Mouse (Mus musculus): ENCODE measurements around the gene Maob. TPM values are rescaled to one million over a fixed set of nuclear protein-coding genes. Genes with fewer than 3 reads are reported as not detected.

Maob gene
- polyA plus RNA-seq (2014; fragmentation: Nextera tagmentation; extraction: Ambion mirVana), result 4.5 and 4.9 TPM in 2 replicates

- ATAC-seq (ENCODE audit: low FRiP score), result peak; percentile 67; the same call in 1 of the 2 replicates
- Histone ChIP-seq H3K27ac (ENCODE audit: low read depth, low read length) (no peak within 1 kb of the TSS), H3K4me3 (ENCODE audit: low read depth, low read length) (peak within 1 kb of the TSS; percentile 3; the same call in 1 of the 2 replicates), H3K27me3 (ENCODE audit: control insufficient read depth, insufficient read depth, low read length) (no peaks in the 10 kb centered on the region), H3K36me3 (ENCODE audit: control insufficient read depth, insufficient read depth, low read length) (no peaks in the 10 kb centered on the region), H3K4me2 (replicated peaks; ENCODE audit: low read depth, low read length) (peak within 1 kb of the TSS; percentile 35), H3K9me3 (ENCODE audit: control insufficient read depth, low read length) (no peaks in the 10 kb centered on the region), H3K9ac (ENCODE audit: low read depth, low read length) (no peak within 1 kb of the TSS), H3K4me1 (replicated peaks; ENCODE audit: control insufficient read depth, insufficient read depth, low read length) (no peaks in the 10 kb centered on the region)
- DNase-seq (ENCODE audit: low spot score), result peak; percentile 5
- WGBS, result 15% methylated on average over 11 of the region's 18 CpGs
These were observed at the start of gene Maob for GRCm38 (mm10) chrX:16817261-16817769. Maob (minus strand) TSS chrX:16817366.

- Histone ChIP-seq H3K9ac (ENCODE audit: low read depth, low read length) (no peak overlapping the region), H3K4me2 (replicated peaks; ENCODE audit: low read depth, low read length) (no peak overlapping the region), H3K4me1 (replicated peaks; ENCODE audit: control insufficient read depth, insufficient read depth, low read length) (no peaks in the 10 kb centered on the region), H3K27me3 (ENCODE audit: control insufficient read depth, insufficient read depth, low read length) (no peaks in the 10 kb centered on the region), H3K27ac (ENCODE audit: low read depth, low read length) (no peak overlapping the region), H3K36me3 (ENCODE audit: control insufficient read depth, insufficient read depth, low read length) (no peaks in the 10 kb centered on the region), H3K4me3 (ENCODE audit: low read depth, low read length) (no peak overlapping the region), H3K9me3 (ENCODE audit: control insufficient read depth, low read length) (no peaks in the 10 kb centered on the region)
- DNase-seq (ENCODE audit: low spot score) (peak; percentile 5), ATAC-seq (ENCODE audit: low FRiP score) (no peak)
These were observed 43.1 kb upstream of the Maob start for GRCm38 (mm10) chrX:16860244-16860643.

GRCm38 (mm10) chrX:16846034-16846433 is 28.9 kb upstream of the Maob start:
- ATAC-seq (ENCODE audit: low FRiP score) (no peak), DNase-seq (ENCODE audit: low spot score) (no peak)
- no peaks in the 10 kb centered on the region for H3K4me1 ChIP-seq (replicated peaks; ENCODE audit: control insufficient read depth, insufficient read depth, low read length)
- no peak overlapping the region for H3K27ac ChIP-seq (ENCODE audit: low read depth, low read length)
- no peak overlapping the region for H3K4me2 ChIP-seq (replicated peaks; ENCODE audit: low read depth, low read length)
- H3K36me3 ChIP-seq (ENCODE audit: control insufficient read depth, insufficient read depth, low read length), result no peaks in the 10 kb centered on the region
- H3K27me3 ChIP-seq (ENCODE audit: control insufficient read depth, insufficient read depth, low read length), result no peaks in the 10 kb centered on the region
- no peak overlapping the region for H3K4me3 ChIP-seq (ENCODE audit: low read depth, low read length)
- H3K9ac ChIP-seq (ENCODE audit: low read depth, low read length), result no peak overlapping the region
- 97% methylated on average over 2 of the region's 2 CpGs for WGBS
- H3K9me3 ChIP-seq (ENCODE audit: control insufficient read depth, low read length), result no peaks in the 10 kb centered on the region

- WGBS, result 90% methylated on average over 2 of the region's 2 CpGs
- Histone ChIP-seq H3K9ac (ENCODE audit: low read depth, low read length) (no peak overlapping the region), H3K36me3 (ENCODE audit: control insufficient read depth, insufficient read depth, low read length) (no peaks in the 10 kb centered on the region), H3K4me3 (ENCODE audit: low read depth, low read length) (no peak overlapping the region), H3K27ac (ENCODE audit: low read depth, low read length) (no peak overlapping the region), H3K9me3 (ENCODE audit: control insufficient read depth, low read length) (no peaks in the 10 kb centered on the region), H3K4me2 (replicated peaks; ENCODE audit: low read depth, low read length) (no peak overlapping the region), H3K27me3 (ENCODE audit: control insufficient read depth, insufficient read depth, low read length) (no peaks in the 10 kb centered on the region), H3K4me1 (replicated peaks; ENCODE audit: control insufficient read depth, insufficient read depth, low read length) (no peaks in the 10 kb centered on the region)
- ATAC-seq (ENCODE audit: low FRiP score) (no peak), DNase-seq (ENCODE audit: low spot score) (no peak)
These were observed 24.3 kb upstream of the Maob start for GRCm38 (mm10) chrX:16841443-16841842.

- no peak for DNase-seq (ENCODE audit: low spot score)
- no peaks in the 10 kb centered on the region for H3K4me1 ChIP-seq (replicated peaks; ENCODE audit: control insufficient read depth, insufficient read depth, low read length)
- no peak overlapping the region for H3K27ac ChIP-seq (ENCODE audit: low read depth, low read length)
- no peak for ATAC-seq (ENCODE audit: low FRiP score)
- H3K9ac ChIP-seq (ENCODE audit: low read depth, low read length), result no peak overlapping the region
- no peaks in the 10 kb centered on the region for H3K27me3 ChIP-seq (ENCODE audit: control insufficient read depth, insufficient read depth, low read length)
- H3K4me3 ChIP-seq (ENCODE audit: low read depth, low read length), result no peak overlapping the region
- WGBS, result 85% methylated on average over 1 of the region's 1 CpGs
- H3K36me3 ChIP-seq (ENCODE audit: control insufficient read depth, insufficient read depth, low read length), result no peaks in the 10 kb centered on the region
- H3K9me3 ChIP-seq (ENCODE audit: control insufficient read depth, low read length), result no peaks in the 10 kb centered on the region
- no peak overlapping the region for H3K4me2 ChIP-seq (replicated peaks; ENCODE audit: low read depth, low read length)
These were observed 20.1 kb upstream of the Maob start for GRCm38 (mm10) chrX:16837293-16837692.

- H3K4me2 ChIP-seq (replicated peaks; ENCODE audit: low read depth, low read length), result no peak overlapping the region
- ATAC-seq (ENCODE audit: low FRiP score), result no peak
These were observed 19.4 kb upstream of the Maob start for GRCm38 (mm10) chrX:16836488-16837082.

GRCm38 (mm10) chrX:16826028-16826427 is 8.9 kb upstream of the Maob start:
- Histone ChIP-seq H3K36me3 (ENCODE audit: control insufficient read depth, insufficient read depth, low read length) (no peaks in the 10 kb centered on the region), H3K9me3 (ENCODE audit: control insufficient read depth, low read length) (no peaks in the 10 kb centered on the region), H3K4me1 (replicated peaks; ENCODE audit: control insufficient read depth, insufficient read depth, low read length) (no peaks in the 10 kb centered on the region), H3K9ac (ENCODE audit: low read depth, low read length) (no peak overlapping the region), H3K27ac (ENCODE audit: low read depth, low read length) (no peak overlapping the region), H3K27me3 (ENCODE audit: control insufficient read depth, insufficient read depth, low read length) (no peaks in the 10 kb centered on the region), H3K4me2 (replicated peaks; ENCODE audit: low read depth, low read length) (no peak overlapping the region), H3K4me3 (ENCODE audit: low read depth, low read length) (no peak overlapping the region)
- ATAC-seq (ENCODE audit: low FRiP score), result no peak
- WGBS, result 89% methylated on average over 1 of the region's 1 CpGs
- DNase-seq (ENCODE audit: low spot score), result no peak

More at GRCm38 (mm10) chrX:16836488-16837082, 19.4 kb upstream of the Maob start:
- no peaks in the 10 kb centered on the region for H3K36me3 ChIP-seq (ENCODE audit: control insufficient read depth, insufficient read depth, low read length)
- H3K4me3 ChIP-seq (ENCODE audit: low read depth, low read length), result no peak overlapping the region
- H3K9ac ChIP-seq (ENCODE audit: low read depth, low read length), result no peak overlapping the region
- no peak overlapping the region for H3K27ac ChIP-seq (ENCODE audit: low read depth, low read length)
- H3K4me1 ChIP-seq (replicated peaks; ENCODE audit: control insufficient read depth, insufficient read depth, low read length), result no peaks in the 10 kb centered on the region
- no peaks in the 10 kb centered on the region for H3K27me3 ChIP-seq (ENCODE audit: control insufficient read depth, insufficient read depth, low read length)
- no peaks in the 10 kb centered on the region for H3K9me3 ChIP-seq (ENCODE audit: control insufficient read depth, low read length)
- DNase-seq (ENCODE audit: low spot score), result no peak

- WGBS, result 87% methylated on average over 3 of the region's 3 CpGs
- ATAC-seq (ENCODE audit: low FRiP score) (no peak), DNase-seq (ENCODE audit: low spot score) (no peak)
- H3K4me2 ChIP-seq (replicated peaks; ENCODE audit: low read depth, low read length), result no peak overlapping the region
- H3K9me3 ChIP-seq (ENCODE audit: control insufficient read depth, low read length), result no peaks in the 10 kb centered on the region
- no peak overlapping the region for H3K4me3 ChIP-seq (ENCODE audit: low read depth, low read length)
- no peaks in the 10 kb centered on the region for H3K4me1 ChIP-seq (replicated peaks; ENCODE audit: control insufficient read depth, insufficient read depth, low read length)
- H3K27ac ChIP-seq (ENCODE audit: low read depth, low read length), result no peak overlapping the region
- H3K9ac ChIP-seq (ENCODE audit: low read depth, low read length), result no peak overlapping the region
- H3K36me3 ChIP-seq (ENCODE audit: control insufficient read depth, insufficient read depth, low read length), result no peaks in the 10 kb centered on the region
- no peaks in the 10 kb centered on the region for H3K27me3 ChIP-seq (ENCODE audit: control insufficient read depth, insufficient read depth, low read length)
These were observed 1.2 kb downstream of the Maob start for GRCm38 (mm10) chrX:16815965-16816364.

- Histone ChIP-seq H3K9ac (ENCODE audit: low read depth, low read length) (no peak overlapping the region), H3K4me2 (replicated peaks; ENCODE audit: low read depth, low read length) (no peak overlapping the region), H3K36me3 (ENCODE audit: control insufficient read depth, insufficient read depth, low read length) (no peaks in the 10 kb centered on the region), H3K27me3 (ENCODE audit: control insufficient read depth, insufficient read depth, low read length) (no peaks in the 10 kb centered on the region), H3K4me1 (replicated peaks; ENCODE audit: control insufficient read depth, insufficient read depth, low read length) (no peaks in the 10 kb centered on the region), H3K27ac (ENCODE audit: low read depth, low read length) (no peak overlapping the region), H3K9me3 (ENCODE audit: control insufficient read depth, low read length) (no peaks in the 10 kb centered on the region), H3K4me3 (ENCODE audit: low read depth, low read length) (no peak overlapping the region)
- ATAC-seq (ENCODE audit: low FRiP score), result no peak
- DNase-seq (ENCODE audit: low spot score), result no peak
- WGBS, result 68% methylated on average over 3 of the region's 3 CpGs
These were observed 5.1 kb downstream of the Maob start for GRCm38 (mm10) chrX:16812080-16812479.

Data from hindbrain, embryonic 11.5 days (tissue).